Mouse (Mus musculus) inflammation-experienced regulatory T-cells (primary cell): ENCODE data around the gene Akip1. TPM values are rescaled to one million over a fixed set of nuclear protein-coding genes. Genes with fewer than 3 reads are reported as not detected.

ENCODE experiments used
- polyA plus RNA-seq, 2 experiments: library from polyadenylated mRNA; unstranded; fragments of 100-300 nt; shearing (Covaris generic); gene quantifications; one replicate each; pipeline ENCODE4 v1.2.1; 2017

Gene Akip1
- polyA plus RNA-seq = 10 to 100 TPM; 35.0 to 36.8 TPM

GRCm38 (mm10) chr7:109703190-109704015 lies at the start of gene Akip1, which contains the start of gene St5:
TSS of gene Akip1 (plus strand) at chr7:109703690.
TSS of gene St5 (minus strand) at chr7:109703605.

DNA sequence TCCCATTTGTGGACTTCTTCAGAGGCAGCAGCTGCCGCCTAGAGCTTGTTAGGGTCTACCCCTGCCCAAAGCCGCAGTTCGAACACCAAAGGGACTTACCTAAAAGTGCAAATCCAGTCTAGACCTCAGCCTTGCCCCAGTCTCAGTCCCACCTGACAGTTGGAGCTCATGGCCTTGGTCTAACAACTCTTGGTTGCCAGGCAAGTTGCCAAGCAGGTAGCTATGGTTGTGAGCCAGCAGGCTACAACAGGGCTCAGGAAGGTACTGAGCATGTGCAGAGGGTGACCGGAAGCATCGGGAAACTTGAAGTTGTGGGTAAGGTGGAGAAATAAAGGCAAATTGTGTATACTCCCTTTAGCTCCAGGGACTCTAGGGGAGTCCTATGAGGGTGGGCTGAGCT lies 20.2 kb downstream of the Akip1 start, which contains the start of gene BC051019:
Gene BC051019, minus strand, starts transcription at position 154 of the 400 bp plus-strand sequence.

DNA sequence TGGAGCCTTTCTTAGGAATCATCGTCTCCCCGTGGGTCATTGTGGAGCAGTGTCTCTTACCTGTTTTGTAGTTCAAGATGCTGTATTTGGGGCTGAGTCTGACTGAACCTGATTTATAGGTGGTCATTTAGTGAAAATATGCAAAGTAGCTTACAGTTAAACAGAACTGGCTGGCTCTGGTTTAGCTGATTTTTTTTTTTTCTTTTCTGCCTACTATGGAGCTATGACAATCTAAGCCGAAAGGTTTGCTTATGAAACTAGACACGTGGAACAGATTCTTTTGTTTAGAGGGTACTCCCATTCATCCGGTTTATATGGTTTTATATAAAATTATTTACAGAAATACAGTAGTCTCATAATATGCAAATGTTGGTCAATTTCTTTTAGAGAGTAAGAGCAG lies 28.1 kb downstream of the Akip1 start, which contains the start of gene Ascl3:
Gene Ascl3, minus strand, starts transcription at position 101 of the 400 bp plus-strand sequence.

GRCm38 (mm10) chr7:109752008-109752925 lies 48.8 kb downstream of the Akip1 start, which contains the start of gene Tmem9b:
TSS of gene Tmem9b (minus strand) at chr7:109752875.

Other genes starting within 250 kb of the Akip1 start
- gene Trim66, start 195.6 kb upstream of the Akip1 start, polyA plus RNA-seq = under 1 TPM in 1 of 2 experiments, not detected in 1; 0.44 TPM
- 100 to 1,000 TPM in 1 of 2 experiments, 10 to 100 TPM in 1; 91.0 to 102 TPM for gene Rpl27a, start 184.5 kb upstream of the Akip1 start, polyA plus RNA-seq
- gene St5, start 85 bp upstream of the Akip1 start, polyA plus RNA-seq = 1 to 10 TPM in 1 of 2 experiments, under 1 TPM in 1; 0.96 to 7.3 TPM
- gene BC051019, start 20.2 kb downstream of the Akip1 start, polyA plus RNA-seq = under 1 TPM in 1 of 2 experiments, not detected in 1; 0.81 TPM
- gene Ascl3, start 28.0 kb downstream of the Akip1 start, polyA plus RNA-seq = under 1 TPM in 1 of 2 experiments, not detected in 1; 0.39 TPM
- gene Tmem9b, start 49.2 kb downstream of the Akip1 start, polyA plus RNA-seq = 100 to 1,000 TPM; 107 to 179 TPM
- 1 to 10 TPM in 1 of 2 experiments, under 1 TPM in 1; 0.58 to 1.8 TPM for gene Nrip3, start 78.3 kb downstream of the Akip1 start, polyA plus RNA-seq
- gene Scube2, start 162.0 kb downstream of the Akip1 start, polyA plus RNA-seq = under 1 TPM; 0.16 to 0.60 TPM